Comparison of ENCODE assay signal across 19 mouse cellular contexts in the genomic region with DNA sequence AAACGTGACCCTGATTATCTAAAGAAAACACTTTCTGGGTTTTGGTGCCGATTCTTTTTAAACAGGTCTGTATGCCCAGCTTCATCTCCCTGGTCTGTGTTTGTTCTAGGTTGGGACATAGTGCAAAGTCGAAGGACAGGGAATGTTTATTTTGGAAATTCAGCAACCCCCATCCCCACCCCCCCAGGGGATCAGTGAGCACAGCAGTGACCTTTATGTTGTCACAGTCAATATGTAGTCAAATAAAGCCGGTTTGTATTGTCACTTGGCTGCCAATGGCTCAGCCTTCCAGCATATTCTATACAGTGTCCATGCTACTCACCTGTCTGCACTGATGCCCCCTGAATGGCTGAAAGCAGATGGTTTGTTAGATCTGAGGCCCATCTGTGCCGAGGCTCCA. TPM values are rescaled to one million over a fixed set of nuclear protein-coding genes. Genes with fewer than 3 reads are reported as not detected.
A peak's percentile ranks its signal among the peaks of the same experiment; 100 is the strongest.
DNase-seq lines count a peak whose midpoint lies in the region; ATAC-seq lines count a peak whose summit lies in the region.
"Had no signal": no experiment of that assay in that cellular context is flagged by ENCODE, and none has a peak within 500 bp of the region (broad histone marks: within the 10 kb centered on the region; RNA-seq: fewer than 3 reads in every experiment).

No protein-coding gene starts in this region.

- no peaks in the 10 kb centered on the region for H3K27me3 ChIP-seq in midbrain, embryonic 13.5 days
- H3K27me3 ChIP-seq in midbrain, embryonic 14.5 days (ENCODE audit: control insufficient read depth, insufficient read depth, low read length), result no peaks in the 10 kb centered on the region
- no peaks in the 10 kb centered on the region for H3K27me3 ChIP-seq in liver, embryonic 12.5 days (replicated peaks)
- H3K27me3 ChIP-seq in embryonic facial prominence, embryonic 10.5 days (replicated peaks; ENCODE audit: low read depth, poor library complexity, severe bottlenecking), result no peaks in the 10 kb centered on the region
- H3K27me3 ChIP-seq: CH12.LX had no signal

- H3K4me3 ChIP-seq in midbrain, embryonic 13.5 days (replicated peaks), result no peak overlapping the region
- H3K4me3 ChIP-seq in midbrain, embryonic 14.5 days (replicated peaks; ENCODE audit: low read depth, low read length), result no peak overlapping the region
- H3K4me3 ChIP-seq in liver, embryonic 12.5 days, result no peak overlapping the region
- H3K4me3 ChIP-seq in embryonic facial prominence, embryonic 10.5 days, result no peak overlapping the region
- H3K4me3 ChIP-seq: forebrain, embryonic 10.5 days; layer of hippocampus, adult 2 months had no signal

- DNase-seq in kidney, adult 11 months, result peak; percentile 31
- no peak for DNase-seq in kidney, postnatal 10 days
- DNase-seq in midbrain, embryonic 14.5 days, result no peak
- DNase-seq in embryonic facial prominence, embryonic 10.5 days (ENCODE audit: low spot score), result no peak
- no peak for DNase-seq in spleen, adult 18-20 months
- DNase-seq: cerebellum, adult 2 months; cerebellum, postnatal 36 days; heart, adult 18-20 months; heart, postnatal 36 days; layer of hippocampus, postnatal 36 days; lung, postnatal 14 days; right cerebral cortex, postnatal 4 days; thymus, postnatal 14 days had no signal

- H3K36me3 ChIP-seq in midbrain, embryonic 13.5 days, result peaks cover 74% of the 10 kb centered on the region
- peaks cover 79% of the 10 kb centered on the region for H3K36me3 ChIP-seq in midbrain, embryonic 14.5 days (ENCODE audit: control insufficient read depth, insufficient read depth, low read length)
- H3K36me3 ChIP-seq in liver, embryonic 12.5 days, result peaks cover 95% of the 10 kb centered on the region
- peaks cover 93% of the 10 kb centered on the region for H3K36me3 ChIP-seq in embryonic facial prominence, embryonic 10.5 days (replicated peaks)

- H3K27ac ChIP-seq in midbrain, embryonic 13.5 days, result no peak overlapping the region
- H3K27ac ChIP-seq in midbrain, embryonic 14.5 days (replicated peaks; ENCODE audit: low read depth, low read length), result no peak overlapping the region
- peak overlapping the region; percentile 27 for H3K27ac ChIP-seq in liver, embryonic 12.5 days
- H3K27ac ChIP-seq in embryonic facial prominence, embryonic 10.5 days (replicated peaks), result no peak overlapping the region
- H3K27ac ChIP-seq: forebrain, embryonic 10.5 days; hindbrain, embryonic 14.5 days; layer of hippocampus, adult 2 months had no signal

- H3K4me1 ChIP-seq in midbrain, embryonic 13.5 days (replicated peaks), result no peaks in the 10 kb centered on the region
- H3K4me1 ChIP-seq in midbrain, embryonic 14.5 days (ENCODE audit: control insufficient read depth, insufficient read depth, low read length), result no peaks in the 10 kb centered on the region
- H3K4me1 ChIP-seq in liver, embryonic 12.5 days, result 0 out of 2 replicates have a peak, but pooled peaks cover 7% of the 10 kb centered on the region
- H3K4me1 ChIP-seq in embryonic facial prominence, embryonic 10.5 days, result peaks cover 8% of the 10 kb centered on the region; the same call in 1 of the 2 replicates
- H3K4me1 ChIP-seq: forebrain, embryonic 10.5 days had no signal

- ATAC-seq in midbrain, embryonic 13.5 days, result 0 out of 2 replicates have a peak, but pooled peaks have one; percentile 24
- ATAC-seq in midbrain, embryonic 14.5 days (ENCODE audit: low FRiP score, low TSS enrichment), result no peak
- ATAC-seq in liver, embryonic 12.5 days, result peak; percentile 81

- WGBS in midbrain, embryonic 13.5 days, result 83% methylated on average over 5 of the region's 5 CpGs
- WGBS in midbrain, embryonic 14.5 days, result 83% methylated on average over 5 of the region's 5 CpGs
- 68% methylated on average over 5 of the region's 5 CpGs for WGBS in liver, embryonic 12.5 days (ENCODE audit: insufficient replicate concordance)
- WGBS in embryonic facial prominence, embryonic 10.5 days, result 59% methylated on average over 5 of the region's 5 CpGs

- H3K4me2 ChIP-seq in midbrain, embryonic 13.5 days (replicated peaks), result no peak overlapping the region
- no peak overlapping the region for H3K4me2 ChIP-seq in midbrain, embryonic 14.5 days (ENCODE audit: low read length)
- H3K4me2 ChIP-seq in liver, embryonic 12.5 days, result no peak overlapping the region
- H3K4me2 ChIP-seq: hindbrain, embryonic 14.5 days had no signal

- H3K9me3 ChIP-seq in midbrain, embryonic 13.5 days, result no peaks in the 10 kb centered on the region
- no peaks in the 10 kb centered on the region for H3K9me3 ChIP-seq in midbrain, embryonic 14.5 days (ENCODE audit: control insufficient read depth, low read length)
- H3K9me3 ChIP-seq in liver, embryonic 12.5 days (replicated peaks), result no peaks in the 10 kb centered on the region
- H3K9me3 ChIP-seq in embryonic facial prominence, embryonic 10.5 days, result no peaks in the 10 kb centered on the region
- H3K9me3 ChIP-seq: forebrain, embryonic 10.5 days had no signal

- H3K9ac ChIP-seq in midbrain, embryonic 13.5 days (replicated peaks), result no peak overlapping the region
- no peak overlapping the region for H3K9ac ChIP-seq in midbrain, embryonic 14.5 days (replicated peaks; ENCODE audit: low read length)
- no peak overlapping the region for H3K9ac ChIP-seq in liver, embryonic 12.5 days
- H3K9ac ChIP-seq: hindbrain, embryonic 14.5 days had no signal

RNA-seq across cellular contexts. Expression of gene Lmbrd2, which starts 25.8 kb away (rescaled TPM):
- polyA plus RNA-seq in midbrain, embryonic 13.5 days (2015; fragmentation: Nextera tagmentation; extraction: Ambion mirVana), result 3.7 and 3.9 TPM in 2 replicates
- polyA plus RNA-seq in midbrain, embryonic 14.5 days (2014; fragmentation: Nextera tagmentation; extraction: Ambion mirVana), result 9.0 and 15.2 TPM in 2 replicates
- polyA plus RNA-seq in liver, embryonic 12.5 days (2016; fragmentation: Nextera tagmentation; extraction: Ambion mirVana), result 1.4 and 2.2 TPM in 2 replicates
- 1.9 and 2.6 TPM in 2 replicates for polyA plus RNA-seq in embryonic facial prominence, embryonic 10.5 days (2016; fragmentation: Nextera tagmentation; extraction: Ambion mirVana)

RNA-seq across cellular contexts. Expression of gene Skp2, which starts 40.6 kb away (rescaled TPM):
- polyA plus RNA-seq in midbrain, embryonic 13.5 days (2015; fragmentation: Nextera tagmentation; extraction: Ambion mirVana), result 37.3 and 38.0 TPM in 2 replicates
- 17.7 and 26.8 TPM in 2 replicates for polyA plus RNA-seq in midbrain, embryonic 14.5 days (2014; fragmentation: Nextera tagmentation; extraction: Ambion mirVana)
- polyA plus RNA-seq in liver, embryonic 12.5 days (2016; fragmentation: Nextera tagmentation; extraction: Ambion mirVana), result 43.0 and 43.2 TPM in 2 replicates
- polyA plus RNA-seq in embryonic facial prominence, embryonic 10.5 days (2016; fragmentation: Nextera tagmentation; extraction: Ambion mirVana), result 128 and 129 TPM in 2 replicates

RNA-seq across cellular contexts. Expression of gene Nadk2, which starts 43.5 kb away (rescaled TPM):
- 27.2 and 27.4 TPM in 2 replicates for polyA plus RNA-seq in midbrain, embryonic 13.5 days (2015; fragmentation: Nextera tagmentation; extraction: Ambion mirVana)
- polyA plus RNA-seq in midbrain, embryonic 14.5 days (2014; fragmentation: Nextera tagmentation; extraction: Ambion mirVana), result 30.0 and 36.0 TPM in 2 replicates
- polyA plus RNA-seq in liver, embryonic 12.5 days (2016; fragmentation: Nextera tagmentation; extraction: Ambion mirVana), result 139 and 143 TPM in 2 replicates
- 35.2 and 36.1 TPM in 2 replicates for polyA plus RNA-seq in embryonic facial prominence, embryonic 10.5 days (2016; fragmentation: Nextera tagmentation; extraction: Ambion mirVana)
